Mouse (Mus musculus) cerebellum, adult 11 months (tissue): Measurements from ENCODE around the gene Prep.

ENCODE experiments used
- DNase-seq: peaks from one replicate; pipeline ENCODE4 v3.0.0; 2022

Prep gene

GRCm38 (mm10) chr10:45193330-45194310 is 126.6 kb downstream of the Prep start:
- no peak for DNase-seq

GRCm38 (mm10) chr10:45194531-45194930 is 127.5 kb downstream of the Prep start:
- no peak for DNase-seq

GRCm38 (mm10) chr10:45204582-45204981 is 137.6 kb downstream of the Prep start:
- DNase-seq = no peak

GRCm38 (mm10) chr10:45210201-45210600 is 143.2 kb downstream of the Prep start:
- DNase-seq = no peak

GRCm38 (mm10) chr10:45216676-45217075 is 149.7 kb downstream of the Prep start:
- no peak for DNase-seq
